Mouse (Mus musculus) lung, adult 2 months (tissue): ENCODE data around the gene Lrch1.

Source experiments
- CTCF ChIP-seq: fragments of 200-500 bp; IDR thresholded peaks from 2 replicates; pipeline ENCODE4 v1.5.1; 2011; ENCODE audit warnings: mild to moderate bottlenecking, low read length, control low read depth; ENCODE audit not compliant: insufficient read depth
- POLR2A ChIP-seq: fragments of 200-500 bp; IDR thresholded peaks from 2 replicates; pipeline ENCODE4 v1.6.1; 2011; ENCODE audit warnings: low read depth, mild to moderate bottlenecking, control low read depth, low read length, borderline replicate concordance; ENCODE audit errors: extremely low read depth

- no peak for TF ChIP-seq POLR2A
- TF ChIP-seq CTCF, result no peak
These were observed 216.2 kb downstream of the Lrch1 start for GRCm38 (mm10) chr14:74731221-74732078.
